Mouse (Mus musculus) kidney, postnatal 14 days (tissue): ENCODE measurements around the gene Ugt1a6b.

Experiments used
- DNase-seq: peaks from one replicate; pipeline ENCODE4 v3.0.0; 2022; ENCODE audit warnings: mixed read lengths

The Ugt1a6b gene

DNA sequence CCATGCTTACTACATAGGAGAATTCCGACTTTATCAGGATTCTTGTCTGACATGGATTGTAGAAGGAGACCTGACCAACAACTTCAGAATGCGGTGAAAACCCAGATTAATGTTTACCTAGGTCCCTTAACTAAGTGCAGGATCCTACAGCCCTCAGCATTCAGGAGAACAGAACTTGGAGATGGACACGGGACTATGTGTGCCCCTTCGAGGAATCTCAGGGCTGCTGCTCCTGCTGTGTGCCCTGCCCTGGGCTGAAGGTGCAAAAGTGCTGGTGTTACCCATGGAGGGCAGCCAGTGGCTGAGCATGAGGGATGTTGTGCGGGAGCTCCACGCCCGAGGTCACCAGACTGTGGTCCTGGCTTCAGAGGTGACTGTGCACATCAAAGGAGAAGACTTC is 97.4 kb downstream of the Ugt1a6b start, which contains the start of gene Ugt1a2:
TSS of gene Ugt1a2 (plus strand) at position 146 of the 400 bp plus-strand sequence.
- peak; percentile 63 for DNase-seq

DNA sequence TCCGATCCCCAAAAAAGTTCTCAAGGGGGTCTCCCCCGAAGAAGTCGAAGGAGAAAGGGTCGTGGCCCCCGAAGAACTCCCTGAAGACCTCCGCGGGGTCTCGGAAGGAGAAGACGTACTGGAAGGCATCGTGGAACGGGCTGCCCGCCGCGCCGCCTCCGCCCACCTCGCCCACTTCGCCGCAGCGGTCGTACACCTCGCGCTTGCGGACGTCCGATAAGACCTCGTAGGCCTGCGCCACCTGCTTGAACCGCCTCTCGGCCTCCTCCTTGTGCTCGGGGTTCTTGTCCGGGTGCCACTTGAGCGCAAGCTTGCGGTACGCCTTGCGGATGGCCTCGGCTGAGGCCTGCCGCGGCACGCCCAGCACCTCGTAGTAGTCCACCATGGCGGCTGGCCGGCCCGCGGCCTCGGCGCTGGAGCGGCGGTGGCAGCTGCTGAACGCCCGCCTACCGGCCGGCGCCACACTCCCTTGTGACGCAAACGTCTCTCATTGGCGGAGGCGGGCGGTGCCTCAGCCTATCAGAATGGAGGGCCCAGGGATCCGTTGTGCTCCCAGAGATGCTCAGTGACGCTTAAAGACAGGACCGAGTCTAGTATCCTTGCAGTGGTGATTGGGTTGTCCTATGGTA is 102.4 kb downstream of the Ugt1a6b start, which contains the start of gene Dnajb3:
TSS of gene Dnajb3 (minus strand) at position 489 of the 629 bp plus-strand sequence.
- DNase-seq, result peak; percentile 84

DNA sequence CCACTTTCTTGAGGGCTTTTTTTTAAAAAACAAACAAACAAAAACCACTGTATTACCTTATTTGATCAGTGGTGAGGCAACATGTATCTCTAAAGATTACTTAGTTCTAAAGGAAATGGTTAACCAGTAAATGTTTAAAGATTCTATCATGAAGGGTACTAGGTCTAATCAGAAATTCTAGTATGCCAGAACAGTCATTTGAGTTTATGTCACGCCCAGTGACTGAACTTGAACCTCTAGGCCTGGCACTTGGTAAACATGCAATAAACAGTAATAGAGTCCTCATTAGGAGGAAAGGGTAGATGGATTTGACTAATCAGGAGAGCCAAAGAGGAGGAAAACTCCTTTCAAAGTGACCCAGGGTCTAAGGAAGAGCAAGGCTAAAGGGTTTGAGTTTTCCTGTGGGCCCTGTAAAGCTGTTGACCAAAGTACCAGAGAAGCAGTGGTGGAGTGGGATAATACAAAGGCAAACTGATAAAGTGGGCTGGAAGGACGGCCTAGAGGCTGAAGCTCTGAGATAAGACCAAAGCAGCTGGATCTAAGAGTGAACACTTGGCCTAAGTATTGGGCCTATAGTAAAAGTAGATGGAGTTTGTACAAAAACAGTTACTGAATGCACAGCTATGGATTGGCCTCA is 103.9 kb downstream of the Ugt1a6b start:
- no peak for DNase-seq

DNA sequence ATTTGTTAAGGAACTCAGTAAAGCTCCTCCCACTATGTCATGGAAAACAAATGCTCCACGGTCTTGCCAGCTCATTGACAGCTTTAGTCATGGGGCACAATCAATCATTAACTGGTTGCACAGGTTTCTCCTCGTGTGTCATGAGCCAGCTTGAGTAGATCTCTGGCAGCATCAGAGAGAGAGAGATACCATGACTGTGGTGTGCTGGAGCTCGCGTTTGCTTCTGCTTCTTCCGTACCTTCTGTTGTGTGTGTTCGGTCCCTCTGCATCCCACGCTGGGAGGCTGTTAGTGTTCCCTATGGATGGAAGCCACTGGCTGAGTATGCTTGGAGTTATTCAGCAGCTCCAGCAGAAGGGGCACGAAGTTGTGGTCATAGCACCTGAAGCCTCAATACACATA is 108.8 kb downstream of the Ugt1a6b start, which contains the start of gene Ugt1a1:
TSS of gene Ugt1a1 (plus strand) at position 148 of the 400 bp plus-strand sequence.
- peak; percentile 38 for DNase-seq

DNA sequence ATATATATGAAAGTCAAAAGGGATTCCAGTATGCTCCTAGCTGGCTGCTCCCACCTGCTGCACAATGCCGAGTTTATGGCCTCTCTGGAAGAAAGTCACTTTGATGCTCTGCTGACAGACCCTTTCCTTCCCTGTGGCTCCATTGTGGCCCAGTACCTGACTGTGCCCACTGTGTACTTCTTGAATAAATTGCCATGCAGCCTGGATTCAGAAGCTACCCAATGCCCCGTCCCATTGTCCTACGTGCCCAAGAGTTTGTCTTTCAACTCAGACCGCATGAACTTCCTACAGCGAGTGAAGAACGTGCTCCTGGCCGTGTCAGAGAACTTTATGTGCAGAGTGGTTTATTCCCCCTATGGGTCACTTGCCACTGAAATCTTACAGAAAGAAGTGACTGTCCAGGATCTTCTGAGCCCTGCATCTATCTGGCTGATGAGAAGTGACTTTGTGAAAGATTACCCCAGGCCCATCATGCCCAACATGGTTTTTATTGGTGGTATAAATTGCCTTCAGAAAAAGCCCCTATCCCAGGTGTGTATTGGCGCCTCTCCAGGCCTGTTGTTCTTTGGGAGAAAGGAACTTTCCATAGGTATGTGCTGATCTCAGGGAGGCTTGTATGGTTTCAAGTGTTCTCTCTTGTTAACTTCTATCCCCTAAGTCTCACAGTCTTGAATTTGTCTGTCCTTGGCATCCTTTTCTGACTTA is 109.4 kb downstream of the Ugt1a6b start:
- DNase-seq, result no peak

DNA sequence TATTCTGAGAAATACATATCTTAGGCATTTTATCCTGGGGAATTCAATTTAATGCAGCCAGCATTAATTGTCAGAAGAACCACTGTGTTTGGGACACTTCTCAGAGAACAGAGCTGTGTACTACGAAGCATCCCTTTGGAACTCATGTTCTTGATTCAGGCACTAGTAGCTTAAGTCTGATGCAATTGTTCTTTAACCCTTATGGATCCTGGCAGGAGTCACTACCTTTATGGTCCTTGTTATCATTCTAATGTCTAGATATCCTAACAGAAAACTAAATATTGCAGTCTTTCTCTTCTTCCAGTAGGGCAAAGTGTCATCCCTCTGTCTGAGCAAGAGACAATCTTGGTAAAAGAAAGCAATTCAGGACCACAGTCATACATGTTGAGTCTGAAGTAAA is 110.0 kb downstream of the Ugt1a6b start:
- DNase-seq, result no peak

DNA sequence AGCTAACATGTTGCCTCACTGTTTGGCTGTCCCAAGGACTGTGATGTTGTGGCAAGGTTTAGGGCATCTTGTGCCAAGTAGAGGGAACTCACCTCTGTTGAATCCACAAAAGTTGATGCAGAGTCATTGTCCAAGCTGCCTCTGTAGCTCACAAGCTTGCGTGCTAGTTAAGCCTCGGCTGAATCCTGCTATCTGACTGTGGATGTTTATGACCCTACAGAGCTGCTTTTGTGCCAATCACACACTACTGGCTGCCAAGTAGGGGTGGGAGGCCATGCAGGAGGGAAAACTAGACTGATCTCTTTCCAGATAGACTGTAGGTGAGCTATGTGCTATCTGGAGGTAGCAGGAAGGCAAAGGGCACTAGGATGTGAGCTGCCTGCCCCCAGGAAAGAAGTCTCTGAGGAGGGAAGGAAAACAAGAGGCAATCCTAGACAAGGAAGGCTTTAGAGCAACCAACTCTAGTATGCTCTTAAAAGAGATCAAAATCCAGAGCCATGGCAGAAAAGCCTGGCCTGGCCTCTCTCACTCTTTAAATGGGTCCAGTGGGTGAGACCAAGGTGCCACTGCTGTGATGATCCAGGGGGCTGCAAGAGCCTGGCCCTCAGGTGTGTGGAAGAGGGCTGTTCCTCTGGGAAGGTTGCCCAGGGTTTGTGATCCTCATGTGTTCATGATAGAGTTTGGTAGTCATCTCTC is 110.9 kb downstream of the Ugt1a6b start:
- DNase-seq, result peak; percentile 24

DNA sequence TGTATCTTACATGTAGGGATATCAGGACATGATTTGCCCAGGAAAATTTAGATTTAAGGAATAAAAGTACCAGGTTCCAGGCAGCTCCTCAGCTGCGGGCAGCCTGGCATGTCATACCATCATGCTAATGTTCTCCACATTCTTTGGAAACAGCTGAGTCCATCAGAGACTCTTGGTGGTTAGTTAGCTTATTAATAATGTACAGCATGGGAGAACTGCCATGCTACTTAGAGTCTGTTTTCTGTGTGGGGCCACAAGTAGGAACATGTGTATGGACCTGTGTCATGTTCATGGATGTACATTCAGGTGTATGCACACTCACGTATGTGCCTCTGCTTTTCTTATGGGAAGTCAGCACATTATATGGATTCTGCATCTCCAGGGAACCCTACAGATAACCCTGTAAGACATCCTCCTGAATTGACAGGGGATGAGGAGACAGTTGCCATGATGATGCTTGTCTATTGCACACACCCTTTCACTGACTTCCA is 111.5 kb downstream of the Ugt1a6b start:
- no peak for DNase-seq

DNA sequence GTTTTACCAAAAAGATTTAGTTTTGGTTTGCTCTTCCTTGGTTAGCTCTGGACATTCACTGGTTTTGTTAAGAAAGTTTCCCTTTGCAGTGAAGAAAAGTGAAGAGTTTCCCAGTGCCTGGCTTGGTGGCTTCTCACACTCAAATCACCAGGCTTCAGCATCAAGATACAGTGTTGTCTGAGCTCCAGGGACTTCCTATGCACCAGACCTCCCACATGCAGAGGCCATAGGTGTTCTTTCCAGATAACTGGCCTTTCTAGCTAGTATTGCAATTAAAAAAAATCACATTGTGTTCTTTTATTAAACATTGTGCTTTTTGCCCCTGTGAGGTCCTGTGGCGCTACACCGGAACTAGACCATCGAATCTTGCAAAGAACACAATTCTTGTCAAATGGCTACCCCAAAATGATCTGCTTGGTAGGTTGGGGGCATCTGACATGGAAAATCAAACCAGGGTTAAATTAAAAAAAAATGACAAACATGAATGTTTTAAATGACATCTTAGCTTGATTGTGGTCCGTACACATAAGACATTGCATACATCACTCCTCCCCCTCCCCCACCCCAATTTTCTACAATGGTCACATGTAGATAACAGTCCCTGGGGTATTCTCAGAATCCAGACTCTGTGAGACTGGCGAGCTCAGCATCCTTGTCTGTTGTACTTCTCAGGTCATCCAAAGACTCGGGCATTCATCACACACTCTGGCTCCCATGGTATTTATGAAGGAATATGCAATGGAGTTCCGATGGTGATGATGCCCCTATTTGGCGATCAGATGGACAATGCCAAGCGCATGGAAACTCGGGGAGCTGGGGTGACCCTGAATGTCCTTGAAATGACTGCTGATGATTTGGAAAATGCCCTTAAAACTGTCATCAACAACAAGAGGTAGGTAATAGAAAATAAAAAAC is 112.7 kb downstream of the Ugt1a6b start:
- no peak for DNase-seq

DNA sequence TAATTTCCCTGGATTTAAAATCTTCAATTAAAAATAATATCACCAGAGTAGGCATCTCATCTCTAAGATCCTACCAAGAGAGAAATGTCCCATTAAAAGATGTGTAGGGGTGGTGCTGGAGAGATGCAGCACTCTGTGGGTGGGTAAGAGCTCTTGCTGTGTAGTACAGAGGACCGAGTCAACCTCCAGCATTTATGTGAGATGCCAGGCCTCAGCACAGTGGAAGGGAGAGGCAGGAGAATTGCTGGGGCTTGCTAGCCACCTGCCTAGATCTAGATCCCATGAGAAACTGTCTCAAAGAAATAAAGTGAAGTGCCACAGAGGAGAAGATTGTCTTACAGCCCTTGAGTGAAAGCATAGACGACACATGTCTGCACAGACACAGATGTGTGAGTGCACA is 113.5 kb downstream of the Ugt1a6b start:
- DNase-seq, result peak; percentile 4

DNA sequence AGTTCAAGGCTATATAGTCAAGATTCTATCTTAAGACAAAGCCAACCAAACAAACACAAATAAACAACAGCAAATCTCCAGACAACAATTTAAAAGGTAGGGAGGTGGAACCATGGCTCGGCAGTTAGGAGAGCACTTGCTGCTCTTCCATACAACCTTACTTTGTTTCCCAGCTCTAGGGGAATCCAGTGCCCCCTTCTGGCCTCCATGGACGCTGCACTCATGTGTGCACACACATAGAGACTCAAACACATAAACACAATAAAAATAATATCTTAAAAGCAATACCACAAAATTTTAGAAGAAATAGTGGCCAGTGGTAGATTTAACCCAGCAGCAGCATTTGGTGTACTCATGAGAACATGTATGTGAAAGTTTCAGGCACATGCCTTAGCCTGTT is 114.1 kb downstream of the Ugt1a6b start:
- DNase-seq, result peak; percentile 26

DNA sequence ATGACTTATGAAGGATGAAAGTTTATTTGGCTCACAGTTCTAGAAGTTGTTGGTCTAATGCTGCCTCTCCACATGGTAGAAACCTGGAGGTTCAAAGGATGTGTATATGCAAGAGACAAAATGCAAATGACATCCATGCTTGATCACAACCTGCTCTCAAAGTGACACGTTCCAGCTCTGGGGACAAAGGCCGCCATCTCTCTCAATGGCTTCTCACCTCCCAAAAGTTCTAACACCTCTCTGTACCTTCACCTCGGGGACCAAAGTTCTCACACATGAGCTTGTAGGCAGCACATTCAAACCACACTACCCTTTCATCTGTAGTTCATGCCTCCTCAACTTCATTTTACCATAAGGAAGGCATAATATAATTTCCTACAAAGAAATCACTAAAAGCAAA is 114.5 kb downstream of the Ugt1a6b start:
- DNase-seq, result no peak

DNA sequence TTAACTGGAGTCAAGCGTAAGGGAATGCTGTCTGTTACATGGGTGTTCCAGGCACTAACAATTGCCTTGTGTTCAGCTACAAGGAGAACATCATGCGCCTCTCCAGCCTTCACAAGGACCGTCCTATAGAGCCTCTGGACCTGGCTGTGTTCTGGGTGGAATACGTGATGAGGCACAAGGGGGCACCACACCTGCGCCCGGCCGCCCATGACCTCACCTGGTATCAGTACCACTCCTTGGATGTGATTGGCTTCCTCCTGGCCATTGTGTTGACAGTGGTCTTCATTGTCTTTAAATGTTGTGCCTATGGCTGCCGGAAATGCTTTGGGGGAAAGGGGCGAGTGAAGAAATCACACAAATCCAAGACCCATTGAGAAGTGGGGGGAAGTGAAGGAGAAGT is 115.0 kb downstream of the Ugt1a6b start:
- DNase-seq, result no peak

DNA sequence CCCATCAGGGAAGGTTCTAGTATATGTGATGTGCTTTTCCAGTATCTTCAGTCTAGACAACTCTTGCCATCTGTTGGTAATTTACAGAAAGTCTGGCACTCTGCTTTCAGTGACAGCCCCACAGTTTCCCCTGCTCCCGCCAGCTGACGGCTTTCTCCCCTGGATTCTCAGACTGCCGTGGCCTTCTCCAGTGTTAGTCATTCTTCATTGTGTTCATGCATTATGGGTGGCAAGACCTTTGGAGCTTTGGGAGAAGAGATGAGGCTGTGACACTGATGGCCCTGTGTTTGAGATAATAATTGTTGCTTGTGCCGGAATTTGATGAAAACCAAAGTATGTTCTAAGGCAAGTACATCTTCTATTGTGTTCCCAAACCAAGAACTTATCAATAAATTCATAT is 115.5 kb downstream of the Ugt1a6b start:
- DNase-seq, result no peak

DNA sequence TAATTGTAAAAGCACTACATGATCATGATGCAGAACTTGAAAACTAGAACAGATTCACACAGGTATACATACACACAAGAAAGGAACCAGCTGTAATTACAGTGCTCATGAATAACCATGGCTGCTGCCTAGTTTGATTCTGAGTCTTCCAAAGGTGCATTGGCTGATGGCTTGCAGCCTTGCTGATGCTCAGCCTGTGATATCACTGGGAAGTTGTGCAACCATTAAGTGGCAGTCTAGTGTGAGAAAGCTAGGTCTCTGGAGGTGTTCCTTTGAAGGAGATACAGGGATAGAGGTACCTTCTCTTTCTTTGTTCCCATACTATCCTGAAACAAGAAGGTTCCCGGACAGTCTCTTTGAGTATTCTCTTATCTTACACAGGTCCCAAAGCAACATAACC is 116.0 kb downstream of the Ugt1a6b start:
- no peak for DNase-seq

DNA sequence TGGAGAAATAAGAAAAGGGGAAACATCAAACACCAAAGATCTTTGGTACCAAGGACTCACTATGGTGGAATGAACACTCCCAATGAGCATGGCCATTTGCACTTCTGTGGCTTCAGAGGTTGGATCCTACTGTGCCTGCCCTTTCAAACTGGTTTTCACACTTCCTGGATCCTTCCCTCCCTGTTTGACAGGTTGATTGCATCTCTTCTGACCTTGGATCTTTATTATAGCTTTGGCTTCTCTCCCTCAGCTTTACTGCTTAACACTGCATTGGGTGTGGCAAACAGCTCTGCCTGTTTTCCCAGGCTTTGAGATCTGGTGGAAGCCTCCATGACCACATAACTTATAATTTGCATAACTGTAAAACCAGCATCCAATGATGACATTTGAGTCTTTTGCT is 117.3 kb downstream of the Ugt1a6b start:
- peak; percentile 6 for DNase-seq

DNA sequence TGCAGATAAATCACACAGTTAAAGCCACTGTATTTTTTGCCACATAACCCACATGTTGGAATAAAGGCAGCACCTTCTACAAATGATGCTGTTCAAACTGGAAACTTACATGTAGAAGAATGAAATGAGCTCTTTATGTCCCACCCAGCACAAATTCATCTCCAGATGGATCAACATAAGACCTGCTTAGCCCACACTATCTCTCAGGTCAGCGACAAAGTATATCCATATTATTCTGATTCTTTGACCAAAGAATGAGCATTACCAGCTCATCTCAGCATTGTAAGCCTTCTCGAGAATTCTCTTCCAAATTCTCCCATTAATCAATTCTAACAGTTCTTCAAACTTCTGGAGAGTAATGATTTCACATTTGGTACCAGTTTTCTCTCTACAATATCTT is 119.2 kb downstream of the Ugt1a6b start:
- no peak for DNase-seq

DNA sequence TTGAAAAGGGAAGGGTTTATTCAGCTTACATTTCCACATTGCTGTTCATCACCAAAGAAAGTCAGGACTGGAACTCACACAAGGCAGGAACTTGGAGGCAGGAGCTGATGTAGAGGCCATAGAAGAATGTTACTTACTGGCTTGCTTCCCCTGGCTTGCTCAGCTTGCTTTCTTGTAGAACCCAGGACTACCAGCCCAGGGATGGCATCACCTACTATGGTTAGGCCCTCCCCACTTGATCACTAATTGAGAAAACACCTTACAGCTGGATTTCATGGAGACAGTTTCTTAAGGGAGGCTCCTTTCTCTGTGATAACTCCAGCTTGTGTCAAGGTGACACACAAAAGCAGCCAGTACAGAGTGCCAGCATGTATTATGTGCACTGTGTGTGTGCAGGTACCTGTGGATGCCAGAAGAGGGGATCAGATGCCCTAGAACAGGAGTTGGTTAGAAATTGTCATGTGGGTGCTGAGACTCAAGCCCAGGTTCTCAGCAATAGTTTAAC is 120.0 kb downstream of the Ugt1a6b start:
- peak; percentile 5 for DNase-seq

DNA sequence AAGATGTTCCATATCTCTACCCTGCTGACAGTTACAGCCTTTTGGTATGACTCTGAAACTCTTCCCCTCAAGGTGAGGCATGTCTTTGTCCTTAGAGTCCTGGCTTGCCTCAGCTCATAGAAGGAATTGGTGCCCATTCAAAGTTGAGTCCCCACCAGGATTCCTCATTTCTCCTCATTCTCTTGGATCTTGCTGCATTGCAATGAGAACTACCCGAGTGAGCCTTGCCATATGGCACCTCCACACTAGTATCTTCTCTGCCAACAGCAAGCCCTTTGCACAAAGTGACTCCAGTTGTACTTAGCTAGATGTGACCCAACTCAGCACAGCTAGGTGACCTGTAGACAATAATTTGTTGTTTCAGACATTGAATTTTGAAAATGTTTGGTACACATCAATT is 120.5 kb downstream of the Ugt1a6b start:
- DNase-seq, result peak; percentile 21

DNA sequence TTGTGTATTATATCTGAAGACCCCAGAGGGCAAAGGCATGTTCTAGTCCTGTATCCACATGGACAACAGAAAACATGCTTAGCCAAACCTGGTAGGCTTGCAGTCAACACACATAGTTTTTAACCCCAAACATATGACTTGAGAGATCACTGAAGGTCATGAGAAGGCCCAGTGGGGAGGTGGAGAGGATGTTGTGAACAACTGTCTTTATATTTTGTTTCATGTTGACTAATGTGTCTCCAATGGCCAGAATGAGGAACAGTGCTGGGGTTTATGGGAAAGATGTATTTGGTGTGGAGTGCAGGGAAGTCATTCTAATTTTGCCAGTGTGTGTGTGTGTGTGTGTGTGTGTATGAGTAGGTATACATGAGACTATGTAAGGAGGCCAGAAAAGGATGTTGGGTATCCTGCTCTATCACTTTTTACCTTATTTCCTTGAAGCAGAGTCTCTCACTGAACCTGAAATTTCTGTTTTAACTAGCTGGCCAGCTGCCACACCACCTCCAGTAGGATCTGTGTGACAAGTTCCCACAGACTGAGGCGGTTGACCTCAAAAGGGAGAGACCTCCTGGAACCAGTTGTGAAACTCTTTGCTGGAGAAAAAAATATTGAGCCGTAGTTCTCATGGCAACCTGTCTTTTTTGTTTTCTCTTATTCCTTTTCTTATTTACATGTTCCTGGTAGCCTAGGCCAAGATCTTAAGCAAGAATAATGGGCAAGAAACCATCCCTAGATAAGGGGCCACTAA is 121.2 kb downstream of the Ugt1a6b start:
- DNase-seq, result peak; percentile 39

DNA sequence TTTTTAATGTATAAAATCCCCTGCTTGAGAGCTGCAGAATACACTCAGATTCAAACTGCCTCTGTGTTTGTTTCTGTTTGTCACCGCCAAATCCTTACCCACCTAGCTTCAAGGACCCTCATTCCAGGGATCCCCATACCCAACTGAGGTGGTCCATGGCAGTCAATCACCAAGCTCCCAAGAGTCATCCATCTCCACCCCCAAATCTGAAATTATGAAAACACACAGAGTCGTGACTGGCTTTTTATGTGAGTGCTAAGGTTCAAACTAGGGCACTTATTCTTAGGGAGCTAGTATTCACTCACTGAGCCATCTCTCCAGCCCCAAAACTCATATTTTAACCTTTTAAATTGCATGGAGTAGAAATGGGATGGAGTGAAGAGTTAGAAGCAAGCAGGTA is 122.2 kb downstream of the Ugt1a6b start:
- DNase-seq, result peak; percentile 2
